Mouse (Mus musculus) bone marrow macrophage, adult 2 months (primary cell): ENCODE results near the gene Ctns.

ENCODE experiments used
- CTCF ChIP-seq: IDR thresholded peaks from 2 replicates; pipeline ENCODE4 v1.5.1; 2012; ENCODE audit warnings: low read depth, mild to moderate bottlenecking, low read length, moderate library complexity
- POLR2A ChIP-seq: IDR thresholded peaks from 2 replicates; pipeline ENCODE4 v1.6.1; 2012; ENCODE audit warnings: mild to moderate bottlenecking, low read depth, low read length, borderline replicate concordance

- TF ChIP-seq CTCF (no peak), POLR2A (no peak)
Observed at GRCm38 (mm10) chr11:73144261-73144681, 54.6 kb downstream of the Ctns start.
